9 mouse cellular contexts compared by ENCODE assay signal in the genomic region with DNA sequence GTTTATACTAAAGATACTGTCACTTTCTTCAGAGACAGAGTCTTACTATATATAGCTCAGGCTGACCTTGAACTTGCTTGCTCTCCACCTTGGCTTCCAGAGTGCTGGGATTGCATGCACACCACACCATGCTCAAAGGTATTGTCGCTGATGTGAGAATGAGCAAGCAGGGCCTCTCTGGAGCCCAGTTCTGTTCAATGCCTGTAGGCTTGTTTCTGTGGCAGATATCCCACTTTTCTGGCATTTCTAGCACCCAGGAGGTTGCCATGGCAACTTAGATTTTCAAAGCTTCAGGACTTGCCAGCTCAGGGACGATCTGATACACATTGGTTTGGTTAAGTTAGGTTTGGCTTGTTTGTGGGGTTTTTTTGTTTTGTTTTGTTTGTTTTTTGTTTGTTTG. TPM values are rescaled to one million over a fixed set of nuclear protein-coding genes. Genes with fewer than 3 reads are reported as not detected.
DNase-seq lines count a peak whose midpoint lies in the region; ATAC-seq lines count a peak whose summit lies in the region.
"Had no signal": no experiment of that assay in that cellular context is flagged by ENCODE, and none has a peak within 500 bp of the region (broad histone marks: within the 10 kb centered on the region; RNA-seq: fewer than 3 reads in every experiment).

No protein-coding gene starts in this region.

- DNase-seq in embryo, embryonic 10 days (ENCODE audit: low spot score): peak; percentile 49
- no peak for DNase-seq in embryo, embryonic 9.5 days (ENCODE audit: extremely low spot score)
- DNase-seq in NIH3T3 (ENCODE audit: low read depth): peak; percentile 76
- peak; percentile 29 to 87 for DNase-seq in left cerebral cortex, postnatal 10 days (ENCODE audit: extremely low spot score in 1 of 2, low spot score in 2 of 2)
- no peak for DNase-seq in urinary bladder, postnatal 10 days (ENCODE audit: low spot score)
- DNase-seq in kidney, adult 18-20 months: no peak
- no peak for DNase-seq in c-Kit-positive CD71-positive TER-119-positive erythroid progenitor cells, embryonic 14.5 days (ENCODE audit: low spot score)
- DNase-seq: kidney, adult 9 months had no signal

- intact Hi-C loops in left cerebral cortex, postnatal 10 days (cut with DNase I): no loop called here

- peak; percentile 91 for ATAC-seq in frontal cortex, adult (ENCODE audit: low TSS enrichment)

RNA-seq across cellular contexts. Expression of a gene that starts 22.9 kb away (rescaled TPM):
- 10 to 100 TPM; 16.8 to 18.0 TPM for total RNA-seq in left cerebral cortex, postnatal 10 days (2021)

RNA-seq across cellular contexts. Expression of a gene that starts 58.2 kb away (rescaled TPM):
- 1,000 to 10,000 TPM; 1,579 to 1,597 TPM for total RNA-seq in left cerebral cortex, postnatal 10 days (2021)

Comparison
In these comparisons a context has a peak if more than half of its experiments do, and no peak if none do; other contexts are left out.
1. DNase-seq: peak in embryo, embryonic 10 days (single experiment), NIH3T3 (single experiment) and left cerebral cortex, postnatal 10 days (2 of 2); none in embryo, embryonic 9.5 days (single experiment), urinary bladder, postnatal 10 days (single experiment), kidney, adult 18-20 months (single experiment) and c-Kit-positive CD71-positive TER-119-positive erythroid progenitor cells, embryonic 14.5 days (single experiment).